Mouse (Mus musculus) myocyte (in vitro differentiated cells): ENCODE measurements at regions not wholly inside any gene's neighbourhood (a gene's known extent, or its start where the extent isn't known, plus 50 kb on each side); places are given as distances from the start of the nearest gene placed in this dataset.

Source experiments
- H3K27me3 ChIP-seq: one replicate; pipeline ENCODE4 v1.6.1; 2011; ENCODE audit not compliant: control insufficient read depth, insufficient read depth, insufficient read length
- H3K36me3 ChIP-seq: one replicate; pipeline ENCODE4 v1.6.1; 2011; ENCODE audit not compliant: control insufficient read depth, insufficient read depth
- H3K4me2 ChIP-seq: one replicate; pipeline ENCODE4 v1.6.1; 2011; ENCODE audit warnings: low read depth, control low read depth
- H3K4me3 ChIP-seq: one replicate; pipeline ENCODE4 v1.5.1; 2011; ENCODE audit warnings: mild to moderate bottlenecking, control low read depth, moderate library complexity
- H3K79me2 ChIP-seq: one replicate; pipeline ENCODE4 v1.6.1; 2011; ENCODE audit not compliant: control insufficient read depth, insufficient read depth
- H3ac ChIP-seq: one replicate; pipeline ENCODE4 v1.6.1; 2011; ENCODE audit not compliant: control insufficient read depth, insufficient read length
- CEBPB ChIP-seq: IDR thresholded peaks from 2 replicates; pipeline ENCODE4 v1.6.1; 2011; ENCODE audit warnings: mild to moderate bottlenecking, moderate library complexity; ENCODE audit not compliant: poor library complexity, insufficient read depth, severe bottlenecking
- E2F4 ChIP-seq: IDR thresholded peaks from one replicate; pipeline ENCODE4 v1.6.1; 2011; ENCODE audit warnings: mild to moderate bottlenecking, control low read depth, moderate library complexity; ENCODE audit not compliant: insufficient read depth
- MAX ChIP-seq: IDR thresholded peaks from one replicate; pipeline ENCODE4 v1.6.1; 2011; ENCODE audit warnings: low read depth, mild to moderate bottlenecking, control low read depth
- MYOD1 ChIP-seq, 3 experiments: IDR thresholded peaks; one replicate each; pipeline ENCODE4 v1.6.1; 2011; ENCODE audit warnings: control low read depth in 2 of 3, low read depth in 2 of 3, mild to moderate bottlenecking in 2 of 3, moderate library complexity in 1 of 3; ENCODE audit not compliant: insufficient read length in 2 of 3, control insufficient read depth in 1 of 3
- MYOG ChIP-seq, 3 experiments: IDR thresholded peaks; one replicate each; pipeline ENCODE4 v1.6.1; 2011; ENCODE audit warnings: control low read depth in 2 of 3, low read depth in 2 of 3, mild to moderate bottlenecking in 2 of 3; ENCODE audit not compliant: insufficient read length in 2 of 3, control insufficient read depth in 1 of 3, insufficient read depth in 1 of 3
- POLR2A ChIP-seq: IDR thresholded peaks from one replicate; pipeline ENCODE4 v1.6.1; 2011; ENCODE audit warnings: low read depth, mild to moderate bottlenecking, control low read depth, moderate library complexity; ENCODE audit not compliant: insufficient read length
- POLR2AphosphoS2 ChIP-seq: IDR thresholded peaks from one replicate; pipeline ENCODE4 v1.6.1; 2011; ENCODE audit warnings: low read depth, control low read depth; ENCODE audit not compliant: insufficient read length
- REST ChIP-seq: IDR thresholded peaks from one replicate; pipeline ENCODE4 v1.6.1; 2011; ENCODE audit warnings: mild to moderate bottlenecking, control low read depth, moderate library complexity; ENCODE audit not compliant: insufficient read depth, insufficient read length
- SRF ChIP-seq: IDR thresholded peaks from one replicate; pipeline ENCODE4 v1.6.1; 2011; ENCODE audit warnings: low read depth; ENCODE audit not compliant: control insufficient read depth, insufficient read length
- TCF12 ChIP-seq: IDR thresholded peaks from one replicate; pipeline ENCODE4 v1.6.1; 2011; ENCODE audit warnings: mild to moderate bottlenecking, control low read depth; ENCODE audit not compliant: poor library complexity, insufficient read depth, severe bottlenecking
- TCF3 ChIP-seq: IDR thresholded peaks from one replicate; pipeline ENCODE4 v1.6.1; 2011; ENCODE audit warnings: low read depth, control low read depth; ENCODE audit not compliant: insufficient read length
- USF1 ChIP-seq: IDR thresholded peaks from one replicate; pipeline ENCODE4 v1.6.1; 2011; ENCODE audit warnings: low read depth, mild to moderate bottlenecking, control low read depth, moderate library complexity

DNA sequence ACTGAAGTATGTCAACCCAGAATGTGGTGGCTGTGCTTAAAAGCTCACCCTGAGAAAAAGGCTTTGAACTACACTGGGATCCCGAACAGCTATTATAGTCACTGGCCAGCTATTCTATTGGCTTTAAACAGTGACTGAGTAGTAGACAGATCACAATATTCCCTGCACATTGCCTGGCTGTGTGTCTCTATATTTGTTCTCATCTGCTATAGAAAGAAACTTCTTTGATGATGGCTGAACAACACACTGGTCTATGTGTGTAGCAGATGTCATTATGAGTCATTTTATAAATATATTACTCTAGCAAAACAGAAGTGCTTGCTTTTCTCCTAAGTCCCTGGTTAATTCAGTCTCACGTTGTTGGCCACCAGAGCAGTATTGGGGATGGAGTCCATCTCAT lies 152.1 kb upstream of the Slco6d1 start:
- no peak overlapping the region for H3ac ChIP-seq
- no peaks in the 10 kb centered on the region for H3K27me3 ChIP-seq
- no peak overlapping the region for H3K4me2 ChIP-seq
- H3K79me2 ChIP-seq: no peaks in the 10 kb centered on the region
- no peaks in the 10 kb centered on the region for H3K36me3 ChIP-seq
- no peak overlapping the region for H3K4me3 ChIP-seq
- no peak for TF ChIP-seq USF1
- no peak for TF ChIP-seq SRF
- no peak for TF ChIP-seq TCF12
- TF ChIP-seq MYOG (IDR thresholded peaks at IDR 0.05; ENCODE audit: control insufficient read depth in 1 of 3, insufficient read depth in 1 of 3, insufficient read length in 2 of 3, low read depth in 2 of 3): no peak
- no peak for TF ChIP-seq E2F4
- TF ChIP-seq POLR2AphosphoS2: no peak
- TF ChIP-seq REST: no peak
- no peak for TF ChIP-seq TCF3
- TF ChIP-seq CEBPB: no peak
- no peak for TF ChIP-seq MAX
- TF ChIP-seq POLR2A: no peak
- no peak for TF ChIP-seq MYOD1 (IDR thresholded peaks at IDR 0.05; ENCODE audit: control insufficient read depth in 1 of 3, insufficient read length in 2 of 3, low read depth in 2 of 3)

DNA sequence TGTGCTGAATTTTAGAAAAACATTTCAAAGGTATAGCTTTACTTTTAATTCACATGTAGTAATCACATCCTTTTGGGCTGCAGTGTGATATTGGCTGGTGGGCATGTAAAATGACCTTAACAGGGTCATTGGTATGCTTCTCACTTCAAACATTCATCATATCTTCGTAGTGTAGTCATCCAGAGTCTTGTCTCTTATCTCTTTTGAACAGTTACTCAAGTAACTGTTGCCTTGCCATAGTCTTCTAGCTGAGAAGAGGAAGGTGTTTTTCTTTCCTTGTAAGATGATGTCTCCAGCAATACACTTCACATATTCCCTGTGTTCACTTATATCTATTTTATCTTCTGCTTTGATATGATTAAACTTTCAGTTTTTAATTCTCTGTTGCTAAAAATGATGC lies 150.7 kb upstream of the Slco6d1 start:
- H3ac ChIP-seq: no peak overlapping the region
- H3K4me3 ChIP-seq: no peak overlapping the region
- TF ChIP-seq SRF: no peak
- TF ChIP-seq POLR2AphosphoS2: no peak
- TF ChIP-seq MAX: no peak
- no peak for TF ChIP-seq TCF3
- TF ChIP-seq USF1: no peak
- TF ChIP-seq MYOG (IDR thresholded peaks at IDR 0.05; ENCODE audit: control insufficient read depth in 1 of 3, insufficient read depth in 1 of 3, insufficient read length in 2 of 3, low read depth in 2 of 3): no peak
- no peak for TF ChIP-seq CEBPB
- TF ChIP-seq E2F4: no peak
- no peak for TF ChIP-seq MYOD1 (IDR thresholded peaks at IDR 0.05; ENCODE audit: control insufficient read depth in 1 of 3, insufficient read length in 2 of 3, low read depth in 2 of 3)
- no peak for TF ChIP-seq TCF12
- TF ChIP-seq REST: no peak
- TF ChIP-seq POLR2A: no peak
- H3K4me2 ChIP-seq: no peak overlapping the region
- H3K36me3 ChIP-seq: no peaks in the 10 kb centered on the region
- no peaks in the 10 kb centered on the region for H3K27me3 ChIP-seq
- no peaks in the 10 kb centered on the region for H3K79me2 ChIP-seq

DNA sequence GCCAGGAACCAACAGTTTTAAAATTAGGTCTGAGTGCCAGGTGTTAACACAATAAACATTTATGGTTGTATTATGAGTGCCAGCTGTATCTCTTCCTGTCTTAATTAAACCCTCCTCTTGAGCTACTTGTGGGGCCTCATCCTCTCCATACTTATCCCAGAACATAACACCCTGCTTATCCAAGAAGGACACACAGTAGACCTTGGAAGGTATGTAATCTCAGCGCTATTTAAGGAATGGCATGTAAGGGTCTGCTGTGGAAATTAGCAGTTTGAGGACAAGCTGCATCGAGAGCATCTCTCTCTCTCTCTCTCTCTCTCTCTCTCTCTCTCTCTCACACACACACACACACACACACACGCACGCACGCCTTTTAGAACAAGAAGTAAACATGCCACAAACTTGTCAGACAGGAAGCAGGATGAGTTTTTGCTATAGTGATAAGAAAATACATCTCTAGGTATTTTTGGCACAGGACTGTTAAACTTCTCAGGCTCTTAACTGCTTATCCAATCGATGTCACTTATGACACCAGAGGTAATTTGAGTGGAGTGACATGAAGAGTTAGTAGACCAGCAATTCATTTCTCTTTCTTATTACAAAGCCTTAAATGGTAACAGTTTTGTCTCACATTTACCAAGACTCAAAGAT lies 146.8 kb upstream of the Slco6d1 start:
- H3K27me3 ChIP-seq: no peaks in the 10 kb centered on the region
- no peak overlapping the region for H3K4me3 ChIP-seq
- H3K79me2 ChIP-seq: no peaks in the 10 kb centered on the region
- no peak overlapping the region for H3ac ChIP-seq
- no peaks in the 10 kb centered on the region for H3K36me3 ChIP-seq
- TF ChIP-seq E2F4: no peak
- no peak for TF ChIP-seq TCF12
- TF ChIP-seq REST: no peak
- no peak for TF ChIP-seq MYOG (IDR thresholded peaks at IDR 0.05; ENCODE audit: control insufficient read depth in 1 of 3, insufficient read depth in 1 of 3, insufficient read length in 2 of 3, low read depth in 2 of 3)
- TF ChIP-seq SRF: no peak
- TF ChIP-seq TCF3: no peak
- no peak for TF ChIP-seq MYOD1 (IDR thresholded peaks at IDR 0.05; ENCODE audit: control insufficient read depth in 1 of 3, insufficient read length in 2 of 3, low read depth in 2 of 3)
- no peak for TF ChIP-seq MAX
- TF ChIP-seq POLR2AphosphoS2: no peak
- TF ChIP-seq CEBPB: no peak
- TF ChIP-seq USF1: no peak
- TF ChIP-seq POLR2A: no peak
- H3K4me2 ChIP-seq: no peak overlapping the region

DNA sequence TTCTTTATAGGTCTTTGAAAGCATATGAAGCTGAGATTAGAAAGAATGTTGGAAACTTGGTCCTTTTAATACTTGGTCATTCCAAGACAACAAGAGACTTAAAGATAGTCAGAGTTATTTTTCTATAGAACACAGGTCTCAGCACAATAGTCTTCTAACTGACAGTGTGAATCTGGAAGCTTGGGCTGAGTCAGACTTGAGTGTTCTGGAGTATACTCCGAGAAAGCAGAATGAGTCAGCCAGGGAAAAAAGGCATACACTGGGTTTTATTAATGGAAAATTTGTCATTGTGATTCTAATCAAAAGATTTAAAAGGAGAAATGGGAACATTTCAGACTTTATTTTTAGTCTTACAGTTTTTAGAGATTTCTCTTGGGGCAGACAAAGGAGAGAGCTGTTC lies 145.4 kb upstream of the Slco6d1 start:
- Histone ChIP-seq H3K4me3 (no peak overlapping the region), H3ac (no peak overlapping the region), H3K4me2 (peak overlapping the region; percentile 42), H3K79me2 (no peaks in the 10 kb centered on the region), H3K36me3 (no peaks in the 10 kb centered on the region), H3K27me3 (no peaks in the 10 kb centered on the region)
- TF ChIP-seq TCF3: no peak
- no peak for TF ChIP-seq REST
- TF ChIP-seq TCF12: no peak
- TF ChIP-seq E2F4: no peak
- no peak for TF ChIP-seq MYOG (IDR thresholded peaks at IDR 0.05; ENCODE audit: control insufficient read depth in 1 of 3, insufficient read depth in 1 of 3, insufficient read length in 2 of 3, low read depth in 2 of 3)

DNA sequence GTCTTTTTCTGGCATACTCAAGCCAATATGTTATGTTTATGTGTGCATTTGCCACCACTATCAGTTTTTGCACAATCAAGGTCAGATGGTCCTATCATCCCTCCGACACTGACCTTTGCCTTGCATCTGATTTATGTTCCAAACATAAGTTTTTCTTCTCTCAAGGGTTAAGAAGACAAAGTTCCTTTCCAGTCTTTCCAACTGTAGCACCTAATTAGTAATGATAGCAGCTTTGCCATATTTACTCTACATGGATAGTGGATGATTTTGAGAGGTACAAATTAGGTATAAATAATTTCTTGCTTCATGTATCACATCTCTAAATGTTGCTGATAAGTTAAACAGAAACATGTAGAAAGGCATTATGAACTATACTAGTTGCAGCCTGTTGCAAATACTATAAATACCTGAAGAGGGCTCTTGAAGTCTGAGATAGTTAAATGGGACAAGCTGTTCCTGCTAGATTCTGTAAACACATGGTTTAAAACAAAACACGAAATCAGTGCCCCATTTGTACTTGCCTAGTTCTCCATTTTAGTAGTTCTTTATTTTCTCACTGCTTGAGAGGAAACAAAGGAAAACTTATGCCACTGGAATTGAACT lies 141.4 kb upstream of the Slco6d1 start:
- no peak for TF ChIP-seq SRF
- Histone ChIP-seq H3ac (no peak overlapping the region), H3K4me3 (no peak overlapping the region), H3K4me2 (no peak overlapping the region), H3K27me3 (no peaks in the 10 kb centered on the region), H3K36me3 (no peaks in the 10 kb centered on the region), H3K79me2 (no peaks in the 10 kb centered on the region)
